Mouse (Mus musculus) embryo, embryonic 11 days (tissue): ENCODE results near the gene Zfp365.

Experiments used
- DNase-seq: peaks from one replicate; pipeline ENCODE4 v3.0.0-alpha.2; 2015

The Zfp365 gene

DNA sequence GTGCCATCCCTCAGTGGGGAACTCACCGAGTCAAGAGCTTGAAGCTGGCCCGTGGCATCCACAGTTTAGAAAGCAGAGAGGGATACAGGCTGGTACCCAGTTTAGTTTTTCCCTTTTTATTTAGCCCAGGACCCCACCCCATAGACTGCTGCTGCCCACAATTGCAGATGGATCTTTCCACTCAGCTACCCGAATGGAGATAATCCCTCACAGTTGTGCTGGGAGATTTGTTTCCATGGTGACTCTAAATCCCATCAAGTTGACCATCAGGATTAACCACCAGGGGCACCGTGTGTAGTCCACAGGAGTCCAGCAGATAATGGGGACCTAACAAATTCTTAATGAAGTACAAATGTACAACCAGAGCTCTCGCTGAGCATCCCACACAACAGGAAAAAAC lies 11.3 kb downstream of the Zfp365 start:
- peak; percentile 10 for DNase-seq

- no peak for DNase-seq
These were observed 13.3 kb downstream of the Zfp365 start for GRCm38 (mm10) chr10:67898949-67899675.

DNA sequence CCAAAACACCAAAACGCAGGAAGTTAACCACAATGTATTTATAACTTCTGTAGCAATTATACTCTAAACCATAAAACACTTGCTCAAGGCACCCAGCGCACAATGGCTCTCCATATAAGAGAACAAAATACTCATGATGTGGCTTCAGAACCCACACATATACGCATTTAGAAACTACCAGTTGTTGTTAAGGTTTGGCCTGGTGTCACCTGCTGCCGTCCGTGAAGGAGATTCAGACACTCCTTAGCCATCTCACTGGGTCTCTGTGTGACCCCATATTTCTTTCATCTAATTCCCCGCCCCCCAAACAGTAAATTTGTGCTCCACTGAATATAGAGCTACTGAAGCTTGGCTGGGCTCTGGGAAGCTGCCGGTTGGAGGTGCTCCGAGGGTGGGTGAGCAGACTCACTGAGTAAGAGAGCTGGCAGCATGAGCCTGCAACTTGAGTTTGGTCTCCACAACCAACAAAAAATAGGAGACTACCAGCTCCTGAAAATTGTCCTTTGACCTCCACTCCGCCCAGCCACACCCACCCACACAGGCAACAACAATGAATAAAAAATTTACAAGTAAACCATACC lies 14.0 kb downstream of the Zfp365 start:
- no peak for DNase-seq

DNA sequence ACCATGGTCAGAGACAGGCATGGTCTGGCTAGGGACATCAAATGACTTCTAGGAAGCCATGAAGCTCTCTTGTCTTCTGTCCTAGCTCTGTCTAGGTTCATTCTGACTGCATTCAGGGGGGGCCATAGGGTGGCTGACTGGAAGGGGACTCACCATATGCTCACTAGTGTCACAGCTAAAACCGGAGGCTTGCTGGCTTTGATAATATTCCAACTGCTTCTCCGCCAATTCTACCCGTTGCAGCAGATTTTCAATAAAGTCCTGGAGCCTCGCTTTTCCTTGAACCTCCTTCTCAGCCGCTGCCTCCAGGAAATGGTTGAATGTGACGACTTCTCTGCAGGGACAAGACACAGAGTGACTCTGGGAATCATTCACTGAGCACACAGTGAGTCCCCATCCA lies 15.2 kb downstream of the Zfp365 start:
- no peak for DNase-seq

- no peak for DNase-seq
These were observed 17.8 kb downstream of the Zfp365 start for GRCm38 (mm10) chr10:67894683-67895082.

- DNase-seq = no peak
These were observed 18.4 kb downstream of the Zfp365 start for GRCm38 (mm10) chr10:67894059-67894458.

GRCm38 (mm10) chr10:67893226-67893625 lies 19.2 kb downstream of the Zfp365 start:
- no peak for DNase-seq

- DNase-seq = no peak
These were observed 21.3 kb downstream of the Zfp365 start for GRCm38 (mm10) chr10:67891126-67891525.

DNA sequence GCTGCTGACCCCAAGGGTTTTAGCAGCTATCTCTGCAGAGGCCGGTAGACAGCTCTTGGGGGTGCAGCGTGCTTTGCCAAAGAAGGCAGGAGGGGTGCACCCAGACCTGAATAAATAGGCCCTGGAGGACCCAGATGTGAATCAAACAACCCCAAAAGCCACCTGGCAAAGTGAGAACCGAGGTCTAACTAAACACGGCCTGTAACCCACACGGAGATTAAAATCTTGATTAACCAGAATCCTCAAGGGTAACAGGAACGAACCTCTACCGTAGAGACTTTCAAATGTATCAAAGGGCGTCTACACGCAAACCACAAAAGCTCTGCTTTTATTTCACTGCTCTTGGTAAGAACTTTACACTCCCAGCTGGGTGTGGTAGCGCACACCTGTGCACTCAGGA lies 24.5 kb downstream of the Zfp365 start:
- no peak for DNase-seq

DNA sequence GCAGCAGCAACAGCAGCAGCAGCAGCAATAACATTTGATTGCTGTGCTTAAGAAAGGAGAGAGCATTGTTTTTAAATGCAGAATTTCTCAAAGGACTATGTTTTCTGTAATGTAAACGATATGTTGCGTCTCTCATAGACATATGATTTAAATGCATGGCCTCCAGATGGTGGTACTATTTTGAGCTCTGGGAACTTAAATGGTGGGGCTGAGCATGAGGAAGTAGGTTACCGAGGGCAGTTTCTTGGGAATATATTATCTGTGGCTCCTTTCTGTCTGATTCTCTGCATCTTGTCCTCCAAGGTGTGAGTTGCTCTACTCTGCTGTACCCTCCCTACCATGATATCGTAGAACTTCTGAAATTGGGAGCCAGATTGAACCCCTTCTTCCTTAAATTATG lies 31.8 kb downstream of the Zfp365 start:
- DNase-seq = no peak

- DNase-seq = peak; percentile 82
These were observed 40.7 kb downstream of the Zfp365 start for GRCm38 (mm10) chr10:67871811-67872210.

- no peak for DNase-seq
These were observed 44.2 kb downstream of the Zfp365 start for GRCm38 (mm10) chr10:67868234-67868633.

GRCm38 (mm10) chr10:67865841-67866240 lies 46.6 kb downstream of the Zfp365 start:
- DNase-seq = no peak

DNA sequence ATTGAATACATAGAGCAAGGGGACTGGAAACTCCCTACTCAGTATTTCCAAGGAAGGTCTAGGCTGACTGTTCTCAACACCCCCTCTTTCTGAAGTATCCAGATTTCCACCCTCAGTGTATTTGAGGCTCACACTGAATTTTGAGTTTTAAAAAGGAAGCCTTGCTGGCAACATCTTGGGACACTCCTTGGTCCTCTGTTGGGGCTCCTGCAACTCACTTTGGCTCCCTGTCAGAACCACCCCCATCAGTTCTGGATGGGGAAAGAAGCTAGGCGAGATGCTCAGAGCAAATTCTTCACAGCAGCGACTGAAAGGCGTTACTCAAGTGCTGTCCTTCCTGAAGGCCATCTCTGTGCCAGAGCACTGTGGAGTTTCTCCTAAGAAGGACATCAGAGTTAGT lies 47.4 kb downstream of the Zfp365 start:
- DNase-seq = no peak

GRCm38 (mm10) chr10:67862331-67862730 lies 50.1 kb downstream of the Zfp365 start:
- peak; percentile 52 for DNase-seq

DNA sequence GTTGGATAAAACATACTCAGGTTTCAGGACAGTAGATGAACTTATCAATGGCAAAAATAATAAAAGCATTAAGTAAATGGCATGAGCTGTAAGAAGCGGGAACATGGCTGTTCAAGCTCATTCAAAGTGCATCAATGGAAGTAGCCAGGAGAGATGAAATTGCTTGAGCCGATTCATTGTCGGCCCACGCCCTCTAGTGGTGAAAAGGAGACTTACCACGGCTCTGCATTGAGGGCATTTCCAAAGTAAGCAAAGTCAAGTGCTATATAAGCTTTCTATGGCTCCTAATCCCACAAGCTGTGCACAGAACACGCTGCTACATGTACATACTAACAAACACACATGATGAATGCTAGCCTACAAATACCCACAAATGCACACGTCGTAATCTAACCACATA lies 53.6 kb downstream of the Zfp365 start:
- DNase-seq = peak; percentile 87

DNA sequence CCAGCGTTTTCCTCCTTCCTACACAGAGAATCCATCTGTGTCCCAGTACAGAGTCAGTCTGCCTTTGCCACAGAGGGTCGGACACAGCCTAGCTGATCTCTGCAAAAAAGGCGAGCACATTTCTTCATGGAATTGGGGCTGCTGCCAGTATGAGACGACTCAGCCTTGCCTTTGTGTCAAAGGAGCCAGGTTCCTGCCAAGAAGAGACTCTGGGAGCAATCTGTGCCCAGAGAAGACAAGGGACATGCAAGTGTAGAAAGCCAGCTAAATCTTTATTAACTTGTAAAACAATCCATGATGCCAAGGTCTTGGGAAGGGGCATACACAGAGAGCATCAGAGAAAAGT lies 54.9 kb downstream of the Zfp365 start:
- DNase-seq = no peak

- DNase-seq = no peak
These were observed 55.5 kb downstream of the Zfp365 start for GRCm38 (mm10) chr10:67856791-67857560.

GRCm38 (mm10) chr10:67855760-67856159 lies 56.7 kb downstream of the Zfp365 start:
- DNase-seq = no peak

DNA sequence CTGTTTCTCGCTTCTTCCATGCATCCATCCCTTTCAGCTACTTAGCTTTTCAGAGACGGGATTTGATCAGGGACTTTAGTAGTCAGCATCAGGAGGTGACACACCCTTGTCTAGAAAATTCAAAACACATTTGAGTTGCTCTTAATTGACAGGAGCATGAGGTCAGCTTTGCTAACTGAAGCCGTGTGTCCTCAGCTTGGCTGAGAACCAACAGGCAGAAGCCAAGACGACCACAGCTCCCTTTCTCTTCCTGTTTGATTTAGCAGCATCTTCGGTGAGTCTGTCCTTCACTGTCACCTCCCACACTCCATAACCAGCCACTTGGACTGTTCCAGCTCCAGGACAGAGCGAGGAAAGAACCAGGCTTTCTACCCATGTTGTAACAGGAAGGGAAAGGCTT lies 60.1 kb downstream of the Zfp365 start:
- DNase-seq = no peak

DNA sequence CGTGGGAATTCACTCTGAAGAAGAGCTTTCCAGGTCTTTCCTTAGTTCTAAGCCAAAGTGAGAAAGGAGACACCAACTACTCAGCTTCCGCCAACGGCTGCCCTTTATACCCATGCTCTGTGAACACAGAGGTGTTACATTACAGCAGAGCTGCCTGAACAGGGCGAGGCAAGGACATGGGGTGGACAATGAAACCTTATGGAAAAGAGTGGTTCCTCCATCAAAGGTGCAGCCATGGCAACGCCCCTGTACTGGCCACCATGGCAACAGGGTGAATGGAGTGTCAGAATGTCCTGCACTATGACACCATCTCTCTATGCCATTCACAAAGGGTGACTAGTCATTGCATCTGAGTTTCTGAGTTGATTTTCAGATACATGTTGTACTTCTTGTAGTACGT lies 61.4 kb downstream of the Zfp365 start:
- DNase-seq = peak; percentile 8

GRCm38 (mm10) chr10:67846016-67846650 lies 66.3 kb downstream of the Zfp365 start:
- DNase-seq = no peak

GRCm38 (mm10) chr10:67841596-67841995 lies 70.9 kb downstream of the Zfp365 start:
- no peak for DNase-seq

GRCm38 (mm10) chr10:67840735-67841134 lies 71.7 kb downstream of the Zfp365 start:
- no peak for DNase-seq
